Mouse (Mus musculus): ENCODE results near the gene Mfsd7a.
"Not testable (repeated sequence)": the region's sequence is repeated elsewhere in the genome, so short reads cannot be mapped to it uniquely, and the experiment has no call there.

The Mfsd7a gene

DNA sequence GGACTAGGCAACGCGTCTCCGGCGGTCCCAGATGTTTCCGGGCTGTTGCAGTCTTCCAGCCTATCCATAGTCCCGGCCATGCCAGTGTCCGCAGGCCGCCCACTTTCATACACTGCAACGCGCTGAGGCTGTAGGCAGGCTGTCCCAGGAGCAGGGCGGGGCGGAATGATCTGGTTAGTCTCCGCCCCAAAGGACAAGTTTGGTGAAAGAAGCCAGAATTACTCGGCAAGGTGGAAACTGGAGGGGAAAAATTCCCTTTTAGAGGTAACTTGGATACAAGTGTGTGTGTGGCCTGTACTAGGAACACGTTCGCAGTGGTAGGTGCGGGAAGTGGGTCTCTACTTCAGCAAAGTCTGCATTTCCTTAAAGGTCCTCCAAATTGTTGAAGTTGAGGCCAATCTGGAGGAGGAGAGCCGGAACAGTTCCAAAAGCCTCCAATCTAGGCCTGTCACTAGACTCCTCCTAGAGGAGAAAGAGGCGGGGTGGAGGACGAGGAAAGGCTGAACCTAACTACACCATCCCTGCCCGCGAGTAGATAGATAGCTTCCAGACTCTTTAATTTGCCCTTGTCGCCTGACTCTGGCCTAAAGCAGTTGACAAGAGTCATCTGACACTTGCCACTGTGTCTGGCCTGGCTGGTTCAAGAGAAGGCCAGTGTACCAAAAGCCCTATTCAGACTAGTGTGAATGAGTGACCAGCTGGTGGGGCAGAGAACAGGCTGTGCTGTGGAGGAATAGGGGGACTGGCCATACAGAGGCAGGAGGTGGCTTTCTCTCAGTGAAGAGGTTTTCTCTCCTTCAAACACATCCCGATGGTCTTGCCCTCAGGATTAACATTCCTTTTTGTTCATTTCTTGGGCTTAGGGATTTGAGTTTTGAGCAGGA, at the start of gene Mfsd7a:
Mfsd7a (minus strand) TSS at position 107 of the 884 bp plus-strand sequence.
- no peak for DNase-seq (ENCODE audit: low spot score in 2 of 2)

DNA sequence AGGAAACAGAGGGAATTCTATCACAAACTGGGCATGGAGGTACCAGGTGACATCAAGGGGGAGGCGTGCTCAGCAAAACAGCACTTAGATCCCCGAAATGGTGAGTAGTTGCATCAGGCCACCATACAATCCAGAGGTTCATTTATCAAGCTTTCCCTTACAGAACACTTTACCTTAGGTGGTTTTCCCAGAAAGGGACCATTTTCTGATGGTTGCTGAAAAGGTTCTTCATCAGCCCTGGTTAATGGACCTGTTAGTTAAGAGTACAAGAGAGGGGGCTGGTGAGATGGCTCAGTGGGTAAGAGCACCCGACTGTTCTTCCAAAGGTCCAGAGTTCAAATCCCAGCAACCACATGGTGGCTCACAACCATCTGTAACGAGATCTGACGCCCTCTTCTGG, 37.5 kb upstream of the Mfsd7a start:
- DNase-seq (ENCODE audit: low spot score in 2 of 2): not testable (repeated sequence)

DNA sequence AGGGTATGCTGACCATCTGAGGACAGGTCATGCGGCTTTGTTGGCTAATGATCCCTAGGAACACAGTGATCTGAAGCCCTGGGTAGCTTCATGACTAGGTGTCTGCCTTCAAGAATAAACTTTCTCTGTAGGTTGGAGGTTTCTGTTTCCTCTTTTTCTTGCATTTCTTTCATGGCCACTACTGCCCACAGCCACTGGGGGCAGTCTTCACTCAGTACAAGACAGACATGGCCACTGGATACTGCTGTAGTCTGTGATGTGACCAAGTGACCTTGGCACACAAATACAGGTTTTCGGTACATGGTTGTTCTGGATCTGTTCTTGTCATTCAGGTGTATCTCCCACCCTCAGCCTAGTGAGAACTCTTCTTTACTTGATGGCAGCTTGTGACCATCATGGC, 36.5 kb upstream of the Mfsd7a start:
- no peak for DNase-seq (ENCODE audit: low spot score in 2 of 2)

DNA sequence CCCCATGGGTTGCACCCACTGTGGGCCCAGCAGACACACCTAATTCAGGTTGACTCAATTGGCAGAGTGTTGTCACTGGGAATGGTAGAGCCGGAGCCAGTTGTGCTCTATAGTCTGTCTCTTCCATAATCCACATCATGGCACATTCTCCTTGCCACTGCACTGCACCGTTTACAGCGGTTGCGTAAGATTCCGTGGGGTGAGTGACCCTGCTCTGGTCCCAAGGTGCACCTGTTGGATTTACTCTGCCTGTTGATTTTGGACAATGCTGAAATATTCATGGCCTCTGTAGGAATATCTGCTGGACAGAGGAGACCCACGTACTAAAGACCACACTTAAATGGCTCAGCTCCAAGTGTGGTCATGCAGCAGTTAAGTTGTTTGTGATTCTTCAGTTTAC, 34.3 kb upstream of the Mfsd7a start:
- no peak for DNase-seq (ENCODE audit: low spot score in 2 of 2)

DNA sequence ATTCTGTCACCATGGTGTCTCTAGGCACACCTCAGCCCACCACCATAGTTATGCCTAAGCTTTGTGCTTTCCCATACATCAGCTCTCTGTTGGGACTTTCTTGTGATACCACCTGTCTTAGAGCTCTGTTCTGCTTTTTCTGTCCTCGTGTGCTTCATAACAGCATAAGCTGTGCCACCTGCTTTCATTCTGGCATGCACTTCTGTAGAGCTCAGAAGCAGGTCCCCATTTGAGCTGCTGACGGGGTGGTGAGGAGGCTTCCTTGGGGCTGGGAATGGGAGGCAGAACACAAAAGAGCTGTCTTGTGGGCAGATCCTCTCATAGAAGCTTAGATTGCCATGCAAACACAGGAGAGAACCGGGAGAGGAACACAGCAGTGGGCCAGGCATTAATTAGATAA, 27.3 kb upstream of the Mfsd7a start:
- no peak for DNase-seq (ENCODE audit: low spot score in 2 of 2)

DNA sequence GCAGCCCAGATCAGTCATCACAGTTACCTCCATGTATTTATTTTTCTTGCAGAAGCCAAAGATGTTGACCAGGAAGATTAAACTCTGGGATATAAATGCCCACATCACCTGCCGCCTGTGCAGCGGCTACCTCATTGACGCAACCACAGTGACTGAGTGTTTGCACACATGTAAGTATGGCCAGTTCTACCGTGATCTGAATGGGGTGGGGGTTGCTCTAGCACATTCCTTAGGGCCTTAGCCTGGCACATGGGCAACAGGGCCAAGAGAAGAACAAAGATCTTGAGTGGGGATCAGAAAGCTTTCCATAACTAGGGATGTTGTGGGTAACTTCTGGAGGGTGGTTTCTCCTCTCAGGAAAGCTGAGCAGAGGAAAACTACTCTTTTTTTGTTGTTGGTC, 25.0 kb upstream of the Mfsd7a start:
- DNase-seq (ENCODE audit: low spot score in 2 of 2): no peak

DNA sequence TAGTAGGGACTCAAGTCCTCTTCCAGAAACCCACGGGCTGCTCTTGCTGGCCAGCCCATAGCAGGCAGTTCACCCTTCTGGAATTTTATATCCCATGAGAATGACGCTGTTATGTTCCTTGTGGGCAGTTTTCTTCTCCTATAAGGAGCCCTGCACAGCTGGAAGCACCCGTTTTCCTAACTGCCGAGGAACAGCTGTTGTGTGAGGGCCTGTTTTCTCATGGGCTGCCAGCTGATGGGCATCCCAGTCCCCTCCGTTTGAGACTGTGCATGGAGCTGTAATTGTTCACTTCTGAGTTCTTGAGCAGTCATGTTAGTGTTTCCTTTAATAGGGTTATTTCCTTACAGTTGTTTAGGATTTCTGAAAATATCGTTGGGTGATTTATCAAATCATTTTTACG, 20.9 kb upstream of the Mfsd7a start:
- DNase-seq (ENCODE audit: low spot score in 2 of 2): no peak

DNA sequence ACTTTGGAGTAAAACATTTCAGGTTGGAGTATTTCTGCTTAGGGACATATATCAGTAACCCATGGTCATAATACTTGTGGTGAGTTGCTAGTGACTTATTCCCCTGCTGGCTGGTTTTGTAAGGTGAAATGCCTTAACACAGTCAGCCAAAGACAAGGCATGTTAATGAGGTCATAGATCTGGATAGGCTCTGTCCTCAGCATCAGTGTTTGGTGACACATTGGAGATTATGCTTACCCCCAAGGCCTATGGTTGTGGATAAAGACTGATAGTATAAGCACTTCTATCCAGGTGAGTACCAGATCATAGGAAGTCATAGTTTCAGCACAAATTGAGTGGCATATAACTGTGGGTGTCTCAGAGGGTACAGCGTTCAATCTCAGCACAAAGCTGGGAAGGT, 18.0 kb upstream of the Mfsd7a start:
- no peak for DNase-seq (ENCODE audit: low spot score in 2 of 2)

DNA sequence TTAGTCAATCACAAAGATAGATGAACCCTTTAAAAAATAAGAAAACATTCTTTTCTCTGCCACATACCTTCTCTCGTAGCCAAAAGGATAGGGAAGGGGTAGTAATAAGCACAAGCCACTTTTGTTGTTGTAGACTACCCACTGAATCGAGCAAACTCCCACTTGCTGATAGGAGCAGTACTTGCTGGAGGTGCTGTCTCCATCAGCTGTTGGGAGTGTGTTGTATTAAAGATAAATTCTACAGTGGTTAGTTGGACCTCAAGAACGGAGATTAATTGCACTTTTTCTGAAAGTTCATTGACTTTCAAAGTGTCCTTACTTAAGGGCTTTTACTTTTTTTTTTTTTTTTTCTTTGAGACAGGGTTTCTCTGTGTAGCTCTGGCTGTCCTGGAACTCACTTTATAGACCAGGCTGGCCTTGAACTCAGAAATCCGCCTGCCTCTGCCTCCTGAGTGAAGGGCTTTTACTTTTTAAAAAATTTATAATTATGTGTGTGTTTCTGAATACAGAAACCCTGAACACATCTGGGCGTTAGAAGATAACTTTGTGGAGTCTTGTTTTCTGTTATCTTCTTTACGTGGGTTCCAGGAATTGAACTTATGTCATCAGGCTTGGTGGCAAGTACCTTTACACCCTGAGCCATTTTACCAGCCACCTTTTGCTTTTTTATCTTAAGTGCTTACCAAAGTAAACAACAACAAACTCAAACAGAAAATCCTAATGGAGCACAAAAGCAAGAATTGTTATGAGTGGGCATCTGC, 16.6 kb upstream of the Mfsd7a start:
- DNase-seq (ENCODE audit: low spot score in 2 of 2): no peak

DNA sequence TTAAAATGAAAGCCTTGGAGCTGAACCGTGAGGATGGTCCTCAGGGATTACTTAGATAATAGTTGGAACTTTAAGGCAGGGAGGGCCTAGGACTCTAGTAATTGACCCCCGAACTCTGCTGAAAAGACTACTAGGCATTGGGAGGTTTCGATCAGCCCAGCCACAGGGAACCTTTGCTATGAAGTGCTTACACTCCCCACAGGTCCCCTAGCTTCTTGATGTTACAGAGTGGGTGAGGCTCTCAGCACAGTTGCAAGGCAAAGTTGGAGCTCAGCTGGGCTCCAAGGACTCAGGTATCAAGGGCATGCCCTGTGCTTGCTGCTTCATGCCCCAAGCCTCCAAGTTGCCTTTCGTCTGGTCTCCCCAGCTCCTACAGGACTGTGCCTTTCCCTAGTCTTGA, 13.8 kb upstream of the Mfsd7a start:
- no peak for DNase-seq (ENCODE audit: low spot score in 2 of 2)

DNA sequence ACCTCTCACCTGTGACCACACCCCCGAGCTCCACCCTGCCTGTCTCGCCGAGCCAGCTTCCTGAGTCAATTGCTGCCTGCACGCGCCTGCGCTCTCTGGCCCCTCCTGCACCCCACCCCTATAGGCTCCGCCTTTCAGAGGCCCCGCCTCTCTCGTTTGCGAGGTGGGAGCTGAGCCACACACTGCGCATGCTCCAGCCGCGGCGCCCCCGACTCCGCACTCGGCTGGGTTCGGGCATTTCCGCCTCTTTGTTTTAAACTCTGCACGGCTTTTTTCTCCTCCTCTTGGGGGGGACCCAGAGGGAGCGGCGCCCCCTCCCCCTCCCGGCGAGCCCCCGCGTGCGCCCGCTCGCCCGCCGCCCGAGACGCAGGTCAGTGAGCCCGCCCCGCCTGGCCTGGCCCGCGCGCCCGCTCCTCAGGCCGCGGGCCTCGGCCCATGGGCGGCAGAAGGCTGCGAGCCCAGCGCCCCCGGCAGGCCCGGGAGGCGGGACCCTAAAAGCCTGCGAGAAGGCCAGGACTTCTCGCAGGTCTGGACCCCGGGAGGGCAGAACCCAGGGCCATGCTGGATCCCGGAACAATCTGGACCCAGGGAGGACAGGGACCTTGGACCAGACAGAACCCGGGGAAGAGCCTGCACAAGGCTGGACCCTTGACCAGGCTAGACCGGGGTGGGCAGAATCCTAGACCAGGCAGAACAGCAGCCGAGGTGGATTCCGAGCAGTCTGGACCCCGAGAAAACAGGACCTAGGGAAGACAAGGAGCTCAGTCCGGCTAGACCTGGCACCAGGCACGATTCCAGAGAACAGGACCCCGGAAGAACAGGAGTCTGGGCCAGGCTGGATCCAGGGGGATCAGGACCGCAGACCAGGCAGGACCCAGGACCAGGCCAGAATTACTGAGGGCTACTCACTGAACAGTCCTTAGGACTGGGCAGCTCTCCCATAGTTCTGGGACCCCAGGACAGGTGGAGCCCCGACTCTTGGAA, 12.7 kb upstream of the Mfsd7a start, which contains the start of gene Pcgf3:
Pcgf3 (plus strand) TSS at position 151 of the 984 bp plus-strand sequence.
- DNase-seq (ENCODE audit: low spot score in 2 of 2): peak; percentile 94 to 96

DNA sequence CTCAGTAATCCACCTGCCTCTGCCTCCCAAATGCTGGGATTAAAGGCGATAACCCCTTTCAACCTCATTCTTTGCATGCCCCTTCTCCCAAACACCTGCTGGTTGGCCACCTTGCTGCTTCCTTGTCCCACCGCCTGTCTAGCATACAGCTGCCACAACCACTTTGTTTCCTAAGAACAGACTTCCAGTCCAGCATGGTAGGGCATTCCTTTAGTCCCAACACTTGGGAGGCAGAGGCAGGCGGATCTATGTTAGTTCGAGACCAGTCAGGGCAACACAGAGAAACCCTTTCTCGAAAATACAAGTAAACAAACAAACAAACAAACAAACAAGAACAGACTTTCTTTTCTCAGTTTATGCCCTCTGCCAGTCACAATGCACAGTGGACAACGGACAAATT, 11.8 kb upstream of the Mfsd7a start:
- DNase-seq (ENCODE audit: low spot score in 2 of 2): no peak

DNA sequence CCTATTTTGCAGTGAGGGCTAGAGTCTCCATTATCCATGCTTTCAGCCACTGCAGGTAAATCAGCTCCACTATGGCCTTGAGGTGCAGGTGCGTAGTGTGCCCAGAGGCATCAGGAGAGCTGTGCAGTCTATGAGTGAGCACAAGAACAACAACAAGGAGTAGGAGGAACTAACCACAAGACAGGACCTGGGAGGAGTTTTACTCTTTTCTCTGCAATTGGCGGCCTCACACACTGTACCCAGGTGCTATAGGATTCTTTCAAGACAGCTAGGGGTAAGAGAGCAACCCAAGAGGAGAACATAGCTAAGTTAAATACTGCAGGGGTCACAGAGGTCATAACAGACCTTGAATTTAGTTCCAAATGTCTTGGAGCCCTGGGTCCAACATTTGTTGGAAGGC, 10.0 kb upstream of the Mfsd7a start:
- DNase-seq (ENCODE audit: low spot score in 2 of 2): no peak

DNA sequence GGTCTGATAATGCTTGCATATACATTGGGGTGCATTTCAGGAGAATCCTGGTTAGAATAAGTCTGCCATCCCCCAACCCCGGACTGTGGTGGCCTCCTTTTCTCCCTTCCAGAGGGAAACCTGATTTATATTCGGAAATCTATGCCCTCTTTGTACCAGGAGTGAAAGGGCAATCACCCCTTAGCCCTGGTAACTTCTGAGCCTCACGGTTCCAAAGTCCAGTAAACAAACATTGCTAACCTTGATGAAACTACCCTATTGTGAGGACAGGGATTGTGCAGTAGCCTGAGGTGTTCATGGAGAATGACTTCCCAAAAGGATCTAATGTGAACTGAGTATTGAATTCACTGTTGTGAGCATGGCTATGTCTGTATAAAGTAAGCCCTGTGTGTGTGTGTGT, 5.4 kb upstream of the Mfsd7a start:
- no peak for DNase-seq (ENCODE audit: low spot score in 2 of 2)

DNA sequence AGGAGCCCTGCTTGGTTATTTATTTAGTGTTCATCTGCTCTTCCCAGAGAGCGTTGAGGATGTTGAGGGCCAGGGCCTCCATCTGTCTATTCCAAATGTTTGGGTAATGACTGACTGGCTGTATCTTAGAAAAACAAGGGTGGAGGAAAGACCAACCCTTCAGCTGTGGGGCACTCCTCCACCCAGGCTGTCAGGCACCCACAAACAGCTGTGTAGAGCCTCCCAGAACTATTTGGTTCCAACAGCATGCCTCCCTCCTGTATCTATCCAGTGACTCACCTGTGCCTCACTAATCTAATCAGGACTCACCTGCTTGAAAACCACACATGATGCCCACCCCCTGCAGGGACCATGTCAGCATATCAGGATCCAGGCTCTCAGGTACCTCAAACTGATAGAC, 3.7 kb upstream of the Mfsd7a start:
- no peak for DNase-seq (ENCODE audit: low spot score in 2 of 2)

DNA sequence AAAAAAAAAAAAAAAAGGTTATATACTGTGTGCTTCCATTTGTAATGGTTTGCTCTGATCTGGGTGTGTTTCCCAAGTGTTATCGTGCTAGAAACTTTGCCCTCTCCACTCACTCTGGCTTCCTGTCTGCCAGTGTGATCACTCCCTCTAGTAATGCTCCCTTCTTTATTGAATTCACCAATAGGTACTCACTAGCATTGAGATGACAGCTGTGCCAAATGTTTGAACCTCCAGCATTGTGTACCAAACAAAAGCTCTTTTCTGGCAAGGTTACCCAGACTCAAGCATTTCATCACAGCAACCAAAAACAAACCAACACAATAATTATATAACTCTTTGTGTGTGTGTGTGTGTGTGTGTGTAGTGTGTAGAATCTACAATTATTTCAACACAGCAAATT, 2.9 kb upstream of the Mfsd7a start:
- DNase-seq (ENCODE audit: low spot score in 2 of 2): no peak

DNA sequence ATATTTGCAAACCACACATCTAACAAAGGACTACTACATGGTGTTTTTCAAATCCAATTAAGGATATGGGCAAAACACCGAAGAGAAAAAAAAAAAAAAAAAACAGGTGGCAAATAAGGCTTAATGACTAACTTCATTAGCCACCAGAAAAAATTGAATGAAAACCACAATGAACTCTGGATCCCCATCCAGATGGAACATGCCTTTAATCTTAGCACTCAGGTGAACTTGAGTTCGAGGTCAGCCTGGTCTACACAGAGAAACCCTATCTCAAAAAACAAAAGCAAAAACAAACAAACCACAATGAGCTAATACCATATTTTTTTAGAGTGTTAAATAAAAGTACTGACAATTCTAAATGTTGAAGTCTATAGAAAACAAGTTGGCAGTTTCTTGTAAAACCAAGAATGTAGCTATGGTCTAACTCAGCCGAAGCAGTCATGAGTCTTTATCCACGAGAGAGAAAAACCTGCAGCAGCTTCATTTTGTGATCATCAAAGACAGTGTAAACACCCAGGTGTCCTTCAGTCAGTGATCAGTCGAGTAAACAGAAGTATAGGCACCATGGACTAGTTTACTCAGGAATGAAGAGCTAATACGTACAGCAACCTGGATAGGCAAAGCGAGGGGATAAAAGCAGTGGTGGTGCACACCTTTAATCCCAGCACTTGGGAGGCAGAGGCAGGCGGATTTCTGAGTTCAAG, 2.3 kb upstream of the Mfsd7a start:
- no peak for DNase-seq (ENCODE audit: low spot score in 2 of 2)

DNA sequence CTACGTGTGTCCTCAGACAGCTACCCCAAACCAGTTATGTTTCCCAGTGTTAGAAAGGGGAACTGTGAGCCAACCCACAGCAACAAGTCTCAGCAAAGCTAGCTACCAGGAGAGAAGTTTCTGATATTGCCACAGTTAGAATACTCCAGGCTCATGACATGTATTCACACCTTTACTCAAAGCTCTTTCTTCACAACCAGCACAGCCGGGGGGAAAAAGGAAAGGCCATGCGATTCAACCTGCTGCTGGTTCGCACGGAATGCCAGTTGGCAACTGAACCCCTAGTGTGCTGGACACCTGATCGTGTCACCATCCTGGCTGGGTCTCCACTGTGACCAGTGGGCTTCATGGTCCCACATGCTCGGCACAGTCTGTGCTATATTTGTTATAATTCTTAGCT, 834 bp downstream of the Mfsd7a start:
- no peak for DNase-seq (ENCODE audit: low spot score in 2 of 2)

DNA sequence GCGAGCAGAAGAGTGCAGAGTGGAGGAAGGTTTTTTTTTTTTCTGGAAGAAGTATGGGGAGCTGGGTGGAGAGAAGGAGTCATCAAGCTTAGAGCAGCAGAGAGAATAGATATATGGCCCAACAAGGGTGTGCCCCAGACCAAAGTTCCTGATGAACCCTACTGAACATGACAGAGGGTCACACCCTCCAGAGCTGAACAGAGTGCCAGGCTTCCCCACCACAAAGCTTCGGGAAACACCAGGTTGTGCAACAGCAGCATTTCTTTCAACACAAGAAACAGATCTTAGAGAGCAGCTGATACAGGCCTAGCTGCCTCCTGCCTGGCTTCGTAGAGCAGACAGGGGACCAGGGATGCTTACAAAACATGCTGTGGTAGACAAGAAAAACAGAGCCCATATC, 1.7 kb downstream of the Mfsd7a start:
- no peak for DNase-seq (ENCODE audit: low spot score in 2 of 2)

DNA sequence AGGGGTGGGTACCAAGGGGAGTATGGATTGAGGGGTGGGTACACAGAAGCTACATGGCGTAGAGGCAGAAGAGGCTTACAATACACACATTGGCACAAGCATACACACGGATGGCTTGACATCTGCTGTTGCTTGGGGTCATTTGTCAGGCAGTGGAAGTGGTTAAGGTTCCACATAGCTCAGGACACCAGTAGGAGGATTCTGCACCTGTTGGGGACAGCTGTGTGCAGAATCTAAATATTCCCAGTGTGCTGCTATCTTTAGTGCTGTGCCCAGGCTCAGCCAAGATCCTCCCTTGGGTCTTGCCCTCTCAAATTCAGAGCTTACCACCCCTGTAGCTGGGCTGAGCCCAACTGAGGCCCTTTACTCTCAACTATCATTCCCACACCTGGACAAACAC, 12.6 kb downstream of the Mfsd7a start:
- no peak for DNase-seq (ENCODE audit: low spot score in 2 of 2)
